Mouse (Mus musculus) embryonic fibroblast, embryonic 13.5 days (primary cell): ENCODE results near the gene Psmg4. TPM values are rescaled to one million over a fixed set of nuclear protein-coding genes. Genes with fewer than 3 reads are reported as not detected.

ENCODE experiments used
- H3K27ac ChIP-seq: 2 replicates; pipeline ENCODE4 v1.5.1; 2012; ENCODE audit warnings: low read length, control low read depth, inconsistent platforms; ENCODE audit not compliant: insufficient read depth
- H3K4me1 ChIP-seq: 2 replicates; pipeline ENCODE4 v1.6.1; 2011; ENCODE audit warnings: low read length; ENCODE audit not compliant: control insufficient read depth, insufficient read depth
- H3K4me3 ChIP-seq: 2 replicates; pipeline ENCODE4 v1.5.1; 2011; ENCODE audit warnings: mild to moderate bottlenecking, control low read depth, low read length; ENCODE audit not compliant: insufficient read depth
- CTCF ChIP-seq: IDR thresholded peaks from 2 replicates; pipeline ENCODE4 v1.5.1; 2011; ENCODE audit warnings: mild to moderate bottlenecking, control low read depth, low read length, moderate library complexity, borderline replicate concordance; ENCODE audit not compliant: insufficient read depth
- POLR2A ChIP-seq: IDR thresholded peaks from 2 replicates; pipeline ENCODE4 v1.6.1; 2011; ENCODE audit warnings: low read depth, mild to moderate bottlenecking, control low read depth, low read length, moderate library complexity
- polyA plus RNA-seq: library from polyadenylated mRNA; stranded (reverse); fragments of >200 nt; gene quantifications from 2 replicates; pipeline ENCODE4 v1.2.4, GENCODE M21; 2011; ENCODE audit warnings: low read depth; ENCODE audit not compliant: missing spikeins, insufficient read length

Psmg4 gene
- polyA plus RNA-seq: 18.5 and 21.7 TPM in 2 replicates

- Histone ChIP-seq H3K27ac (peak within 1 kb of the TSS; percentile 66), H3K4me1 (peaks cover 2% of the 10 kb centered on the region; the same call in 1 of the 2 replicates), H3K4me3 (peak within 1 kb of the TSS; percentile 68)
- peak; percentile 69 for TF ChIP-seq POLR2A
- TF ChIP-seq CTCF: no peak
Observed at GRCm38 (mm10) chr13:34162491-34163303, at the start of gene Psmg4. Gene Psmg4, plus strand, starts transcription at chr13:34162964.

- Histone ChIP-seq H3K4me1 (peaks cover 11% of the 10 kb centered on the region), H3K4me3 (no peak overlapping the region), H3K27ac (peak overlapping the region; percentile 98)
- TF ChIP-seq CTCF (no peak), POLR2A (no peak; the same call in 1 of the 2 replicates)
Observed at GRCm38 (mm10) chr13:34113086-34113485, 49.7 kb upstream of the Psmg4 start.

GRCm38 (mm10) chr13:34114654-34115053 lies 48.1 kb upstream of the Psmg4 start:
- no peak overlapping the region for H3K4me3 ChIP-seq
- TF ChIP-seq CTCF (no peak), POLR2A (no peak)
- H3K27ac ChIP-seq: no peak overlapping the region
- peaks cover 11% of the 10 kb centered on the region for H3K4me1 ChIP-seq

- Histone ChIP-seq H3K4me3 (no peak overlapping the region), H3K4me1 (peaks cover 11% of the 10 kb centered on the region), H3K27ac (no peak overlapping the region)
- TF ChIP-seq CTCF (no peak), POLR2A (no peak)
Observed at GRCm38 (mm10) chr13:34116508-34116907, 46.3 kb upstream of the Psmg4 start.

- TF ChIP-seq POLR2A (no peak), CTCF (no peak)
Observed at GRCm38 (mm10) chr13:34118816-34119215, 43.9 kb upstream of the Psmg4 start.

GRCm38 (mm10) chr13:34119406-34119805 lies 43.4 kb upstream of the Psmg4 start:
- H3K4me1 ChIP-seq: no peaks in the 10 kb centered on the region
- no peak overlapping the region for H3K27ac ChIP-seq
- TF ChIP-seq POLR2A (no peak), CTCF (no peak)
- no peak overlapping the region for H3K4me3 ChIP-seq

More at GRCm38 (mm10) chr13:34118816-34119215, 43.9 kb upstream of the Psmg4 start:
- no peaks in the 10 kb centered on the region for H3K4me1 ChIP-seq
- H3K4me3 ChIP-seq: no peak overlapping the region
- H3K27ac ChIP-seq: no peak overlapping the region

GRCm38 (mm10) chr13:34120536-34120935 lies 42.2 kb upstream of the Psmg4 start:
- Histone ChIP-seq H3K4me1 (no peaks in the 10 kb centered on the region), H3K4me3 (no peak overlapping the region), H3K27ac (no peak overlapping the region)
- TF ChIP-seq CTCF (no peak), POLR2A (no peak)

GRCm38 (mm10) chr13:34125711-34126110 lies 37.1 kb upstream of the Psmg4 start:
- H3K4me3 ChIP-seq: no peak overlapping the region
- H3K4me1 ChIP-seq: no peaks in the 10 kb centered on the region
- TF ChIP-seq CTCF: no peak
- no peak for TF ChIP-seq POLR2A
- H3K27ac ChIP-seq: no peak overlapping the region

GRCm38 (mm10) chr13:34128276-34129114 lies 34.3 kb upstream of the Psmg4 start:
- peaks cover 2% of the 10 kb centered on the region; the same call in 1 of the 2 replicates for H3K4me1 ChIP-seq
- TF ChIP-seq POLR2A (no peak), CTCF (no peak)
- H3K4me3 ChIP-seq: peak overlapping the region; percentile 87
- H3K27ac ChIP-seq: no peak overlapping the region
